ENCODE assay signal across 7 mouse cellular contexts in the genomic region with DNA sequence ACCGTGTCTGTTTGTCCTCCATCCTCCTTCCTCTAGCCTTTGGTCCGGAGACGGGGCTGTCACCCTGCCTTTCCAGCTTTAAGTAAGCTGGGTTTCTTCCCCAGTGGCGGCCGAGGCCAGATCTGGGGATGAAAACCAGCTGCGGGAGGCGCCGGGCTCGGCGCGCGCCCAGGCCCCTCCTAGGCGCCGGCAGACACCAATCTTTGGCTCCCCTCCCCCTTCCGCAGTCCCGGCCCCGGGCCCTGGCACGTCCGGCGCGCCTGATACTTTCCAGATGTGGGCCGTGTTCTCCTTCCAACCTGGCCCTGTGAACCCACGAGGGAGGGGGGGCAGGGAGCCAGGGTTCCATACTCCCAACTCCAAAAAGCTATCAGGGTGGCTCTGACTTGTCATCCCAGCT. TPM values are rescaled to one million over a fixed set of nuclear protein-coding genes. Genes with fewer than 3 reads are reported as not detected.
A peak's percentile ranks its signal among the peaks of the same experiment; 100 is the strongest.
DNase-seq lines count a peak whose midpoint lies in the region; ATAC-seq and TF ChIP-seq lines count a peak whose summit lies in the region.

No protein-coding gene starts in this region.

- peak overlapping the region; percentile 5 for H3K4me3 ChIP-seq in embryonic fibroblast, embryonic 13.5 days (ENCODE audit: insufficient read depth, low read length)
- H3K4me3 ChIP-seq in heart, embryonic 15.5 days: peak overlapping the region; percentile 34
- H3K4me3 ChIP-seq in kidney, postnatal 0 days (replicated peaks; ENCODE audit: low read depth, low read length): no peak overlapping the region

- ATAC-seq in heart, embryonic 15.5 days (replicated peaks; ENCODE audit: insufficient number of reproducible peaks, insufficient read depth, low FRiP score, low read depth): peak; percentile 79
- ATAC-seq in kidney, postnatal 0 days (replicated peaks; ENCODE audit: low FRiP score, low read depth): peak; percentile 58
- no peak for ATAC-seq in inflammation-experienced regulatory T-cells, adult 6 months

- peak overlapping the region; percentile 98 for H3K27ac ChIP-seq in embryonic fibroblast, embryonic 13.5 days (ENCODE audit: insufficient read depth, low read length)
- peak overlapping the region; percentile 89 for H3K27ac ChIP-seq in heart, embryonic 15.5 days
- H3K27ac ChIP-seq in kidney, postnatal 0 days: peak overlapping the region; percentile 89

- peaks cover 32% of the 10 kb centered on the region for H3K27me3 ChIP-seq in heart, embryonic 15.5 days
- 0 out of 2 replicates have a peak, but pooled peaks cover 7% of the 10 kb centered on the region for H3K27me3 ChIP-seq in kidney, postnatal 0 days (ENCODE audit: insufficient read depth, low read length)

- peaks cover under 1% of the 10 kb centered on the region; the same call in 1 of the 2 replicates for H3K9me3 ChIP-seq in heart, embryonic 15.5 days (replicated peaks)
- peaks cover 2% of the 10 kb centered on the region; the same call in 1 of the 2 replicates for H3K9me3 ChIP-seq in kidney, postnatal 0 days (replicated peaks; ENCODE audit: low read length)

- 2% methylated on average over 23 of the region's 23 CpGs for WGBS in heart, embryonic 15.5 days
- 2% methylated on average over 23 of the region's 23 CpGs for WGBS in kidney, postnatal 0 days

- peaks cover 13% of the 10 kb centered on the region for H3K36me3 ChIP-seq in heart, embryonic 15.5 days
- peaks cover 5% of the 10 kb centered on the region; the same call in 1 of the 2 replicates for H3K36me3 ChIP-seq in kidney, postnatal 0 days (ENCODE audit: insufficient read depth, low read length)

- DNase-seq in adrenal gland, postnatal 36 days: peak; percentile 47 to 69
- DNase-seq in kidney, postnatal 0 days (ENCODE audit: low spot score): peak; percentile 93
- DNase-seq in lung, postnatal 4 days: peak; percentile 85 to 94
- no peak for DNase-seq in right cerebral cortex, postnatal 14 days

- no peak for TF ChIP-seq CTCF in embryonic fibroblast, embryonic 13.5 days (IDR thresholded peaks at IDR 0.05; ENCODE audit: borderline replicate concordance, insufficient read depth, low read length)
- no peak for TF ChIP-seq CTCF in kidney, postnatal 0 days (IDR thresholded peaks at IDR 0.05; ENCODE audit: low read depth)

- H3K4me1 ChIP-seq in embryonic fibroblast, embryonic 13.5 days (ENCODE audit: control insufficient read depth, insufficient read depth, low read length): no peaks in the 10 kb centered on the region; the same call in 1 of the 2 replicates
- H3K4me1 ChIP-seq in heart, embryonic 15.5 days (replicated peaks): peaks cover 31% of the 10 kb centered on the region
- no peaks in the 10 kb centered on the region for H3K4me1 ChIP-seq in kidney, postnatal 0 days (replicated peaks; ENCODE audit: insufficient read depth, low read length)

- peak; percentile 92 for TF ChIP-seq POLR2A in embryonic fibroblast, embryonic 13.5 days (IDR thresholded peaks at IDR 0.05; ENCODE audit: low read depth, low read length)

- H3K4me2 ChIP-seq in heart, embryonic 15.5 days: peak overlapping the region; percentile 60
- peak overlapping the region; percentile 69; the same call in 1 of the 2 replicates for H3K4me2 ChIP-seq in kidney, postnatal 0 days (ENCODE audit: low read length)

- peak overlapping the region; percentile 22; the same call in 1 of the 2 replicates for H3K9ac ChIP-seq in heart, embryonic 15.5 days
- H3K9ac ChIP-seq in kidney, postnatal 0 days (ENCODE audit: low read depth, low read length): no peak overlapping the region

RNA-seq across cellular contexts. Expression of a gene that starts 0.6 kb away (rescaled TPM):
- total RNA-seq in adrenal gland, postnatal 36 days (2021): under 1 TPM in 1 of 2 experiments, not detected in 1; 0.89 TPM
- 24.1 and 24.7 TPM in 2 replicates for polyA plus RNA-seq in embryonic fibroblast, embryonic 13.5 days (2011; ENCODE audit: insufficient read length, low read depth, missing spikeins)
- polyA plus RNA-seq in heart, embryonic 15.5 days (2015; fragmentation: Nextera tagmentation; extraction: Ambion mirVana): 4.2 and 5.2 TPM in 2 replicates
- polyA plus RNA-seq in kidney, postnatal 0 days (2015; fragmentation: Nextera tagmentation; extraction: Ambion mirVana): 7.3 and 8.9 TPM in 2 replicates
- polyA plus RNA-seq in inflammation-experienced regulatory T-cells, adult 6 months (2017; shearing (Covaris generic)): not detected

RNA-seq across cellular contexts. Expression of a gene that starts 15.3 kb away (rescaled TPM):
- 1 to 10 TPM; 1.2 to 2.0 TPM for total RNA-seq in adrenal gland, postnatal 36 days (2021)
- polyA plus RNA-seq in embryonic fibroblast, embryonic 13.5 days (2011; ENCODE audit: insufficient read length, low read depth, missing spikeins): 1.4 and 1.6 TPM in 2 replicates
- 0.86 and 1.2 TPM in 2 replicates for polyA plus RNA-seq in heart, embryonic 15.5 days (2015; fragmentation: Nextera tagmentation; extraction: Ambion mirVana)
- polyA plus RNA-seq in kidney, postnatal 0 days (2015; fragmentation: Nextera tagmentation; extraction: Ambion mirVana): 2.2 and 2.3 TPM in 2 replicates
- polyA plus RNA-seq in inflammation-experienced regulatory T-cells, adult 6 months (2017; shearing (Covaris generic)): 1 to 10 TPM; 4.3 to 8.2 (median 7.1) TPM

RNA-seq across cellular contexts. Expression of a gene that starts 15.8 kb away (rescaled TPM):
- total RNA-seq in adrenal gland, postnatal 36 days (2021): 1 to 10 TPM; 2.4 to 3.6 TPM
- 34.8 and 37.3 TPM in 2 replicates for polyA plus RNA-seq in embryonic fibroblast, embryonic 13.5 days (2011; ENCODE audit: insufficient read length, low read depth, missing spikeins)
- 5.8 and 7.0 TPM in 2 replicates for polyA plus RNA-seq in heart, embryonic 15.5 days (2015; fragmentation: Nextera tagmentation; extraction: Ambion mirVana)
- polyA plus RNA-seq in kidney, postnatal 0 days (2015; fragmentation: Nextera tagmentation; extraction: Ambion mirVana): 3.7 and 4.3 TPM in 2 replicates
- polyA plus RNA-seq in inflammation-experienced regulatory T-cells, adult 6 months (2017; shearing (Covaris generic)): not detected

RNA-seq across cellular contexts. Expression of a gene that starts 33.0 kb away (rescaled TPM):
- 100 to 1,000 TPM; 232 to 251 TPM for total RNA-seq in adrenal gland, postnatal 36 days (2021)
- polyA plus RNA-seq in embryonic fibroblast, embryonic 13.5 days (2011; ENCODE audit: insufficient read length, low read depth, missing spikeins): 520 and 588 TPM in 2 replicates
- 96.4 and 98.4 TPM in 2 replicates for polyA plus RNA-seq in heart, embryonic 15.5 days (2015; fragmentation: Nextera tagmentation; extraction: Ambion mirVana)
- polyA plus RNA-seq in kidney, postnatal 0 days (2015; fragmentation: Nextera tagmentation; extraction: Ambion mirVana): 134 and 136 TPM in 2 replicates
- 100 to 1,000 TPM in 2 of 3 experiments, 10 to 100 TPM in 1; 51.8 to 255 (median 105) TPM for polyA plus RNA-seq in inflammation-experienced regulatory T-cells, adult 6 months (2017; shearing (Covaris generic))

RNA-seq across cellular contexts. Expression of a gene that starts 48.2 kb away (rescaled TPM):
- total RNA-seq in adrenal gland, postnatal 36 days (2021): 10 to 100 TPM; 16.9 to 17.2 TPM
- 17.2 and 17.8 TPM in 2 replicates for polyA plus RNA-seq in embryonic fibroblast, embryonic 13.5 days (2011; ENCODE audit: insufficient read length, low read depth, missing spikeins)
- 9.9 and 13.3 TPM in 2 replicates for polyA plus RNA-seq in heart, embryonic 15.5 days (2015; fragmentation: Nextera tagmentation; extraction: Ambion mirVana)
- 12.8 and 15.1 TPM in 2 replicates for polyA plus RNA-seq in kidney, postnatal 0 days (2015; fragmentation: Nextera tagmentation; extraction: Ambion mirVana)
- 10 to 100 TPM; 38.3 to 51.4 (median 47.1) TPM for polyA plus RNA-seq in inflammation-experienced regulatory T-cells, adult 6 months (2017; shearing (Covaris generic))
